Mouse (Mus musculus): Measurements from ENCODE around the gene Nudt6. TPM values are rescaled to one million over a fixed set of nuclear protein-coding genes. Genes with fewer than 3 reads are reported as not detected.
A peak's percentile ranks its signal among the peaks of the same experiment; 100 is the strongest.

Gene Nudt6
- 10 to 100 TPM; 27.2 to 30.8 TPM for total RNA-seq (2021)
- long read RNA-seq, experiment 1, transcript Nudt6-202 (5 exons, 1,070 nt): minor isoform, 5 of 50 reads
- long read RNA-seq, experiment 1, transcript Nudt6-201 (5 exons, 1,155 nt): major isoform, 25 of 50 reads
- long read RNA-seq, experiment 1, partial matches to known transcripts: 2 of 50 reads
- long read RNA-seq, experiment 1, other reads (novel, unspliced or antisense): 16 of 50 reads
- long read RNA-seq, experiment 2, transcript Nudt6-201 (5 exons, 1,155 nt): major isoform, 13 of 40 reads
- long read RNA-seq, experiment 2, partial matches to known transcripts: 2 of 40 reads
- long read RNA-seq, experiment 2, other reads (novel, unspliced or antisense): 20 of 40 reads

- intact Hi-C loops (cut with DNase I): no loop called here
- peak; percentile 90 to 95 for DNase-seq
Observed at GRCm38 (mm10) chr3:37420072-37420471, at the start of gene Nudt6. Gene Nudt6 (minus strand): TSS chr3:37420211.

GRCm38 (mm10) chr3:37469353-37469752 lies 49.3 kb upstream of the Nudt6 start:
- no peak for DNase-seq
- intact Hi-C loops (cut with DNase I): no loop called here

GRCm38 (mm10) chr3:37468170-37468569 lies 48.2 kb upstream of the Nudt6 start:
- intact Hi-C loops (cut with DNase I): no loop called here
- no peak for DNase-seq

GRCm38 (mm10) chr3:37455992-37456391 lies 36.0 kb upstream of the Nudt6 start:
- intact Hi-C loops (cut with DNase I): no loop called here
- no peak for DNase-seq

GRCm38 (mm10) chr3:37443409-37443808 lies 23.4 kb upstream of the Nudt6 start:
- intact Hi-C loops (cut with DNase I): no loop called here
- no peak for DNase-seq

- intact Hi-C loops (cut with DNase I): no loop called here
- peak; percentile 31 to 40 for DNase-seq
Observed at GRCm38 (mm10) chr3:37439770-37440169, 19.8 kb upstream of the Nudt6 start.

- no peak for DNase-seq
- intact Hi-C loops (cut with DNase I): no loop called here
Observed at GRCm38 (mm10) chr3:37430359-37430758, 10.3 kb upstream of the Nudt6 start.

GRCm38 (mm10) chr3:37426069-37426468 lies 6.1 kb upstream of the Nudt6 start:
- intact Hi-C loops (cut with DNase I): no loop called here
- no peak for DNase-seq

GRCm38 (mm10) chr3:37421179-37421578 lies 1.2 kb upstream of the Nudt6 start:
- DNase-seq: no peak
- intact Hi-C loops (cut with DNase I): no loop called here

- intact Hi-C loops (cut with DNase I): no loop called here
- DNase-seq: no peak
Observed at GRCm38 (mm10) chr3:37420641-37421040, 630 bp upstream of the Nudt6 start.

GRCm38 (mm10) chr3:37419458-37419991 lies 486 bp downstream of the Nudt6 start, which contains the start of gene Spata5:
Gene Spata5 (plus strand): TSS chr3:37419896.
- intact Hi-C loops (cut with DNase I): no loop called here

GRCm38 (mm10) chr3:37418961-37419457 lies 1.0 kb downstream of the Nudt6 start:
- intact Hi-C loops (cut with DNase I): no loop called here
- no peak for DNase-seq

More at GRCm38 (mm10) chr3:37419458-37419991, 486 bp downstream of the Nudt6 start, which contains the start of gene Spata5:
- DNase-seq: peak; percentile 97 to 98

- intact Hi-C loops (cut with DNase I): no loop called here
- DNase-seq: no peak
Observed at GRCm38 (mm10) chr3:37418341-37418740, 1.7 kb downstream of the Nudt6 start.

GRCm38 (mm10) chr3:37414413-37414960 lies 5.5 kb downstream of the Nudt6 start:
- intact Hi-C loops (cut with DNase I): loop anchor here (2.0 to 5.0 kb wide), 2 partner anchors 72 to 196 kb away; no protein-coding TSS in a partner anchor
- peak; percentile 83 to 86 for DNase-seq

GRCm38 (mm10) chr3:37413446-37413845 lies 6.6 kb downstream of the Nudt6 start:
- intact Hi-C loops (cut with DNase I): loop anchor here (5.0 kb wide), 1 partner anchor 71 kb away; no protein-coding TSS in a partner anchor
- DNase-seq: no peak

- no peak for DNase-seq
- intact Hi-C loops (cut with DNase I): no loop called here
Observed at GRCm38 (mm10) chr3:37407598-37407997, 12.4 kb downstream of the Nudt6 start.

GRCm38 (mm10) chr3:37401729-37402610 lies 18.0 kb downstream of the Nudt6 start:
- intact Hi-C loops (cut with DNase I): no loop called here
- DNase-seq: peak; percentile 55 to 57

- intact Hi-C loops (cut with DNase I): no loop called here
- DNase-seq: peak; percentile 80 to 83
Observed at GRCm38 (mm10) chr3:37398661-37399395, 21.2 kb downstream of the Nudt6 start.

GRCm38 (mm10) chr3:37397646-37398045 lies 22.4 kb downstream of the Nudt6 start:
- DNase-seq: no peak
- intact Hi-C loops (cut with DNase I): no loop called here
